Mouse (Mus musculus): ENCODE measurements around the gene Gm26938.

The Gm26938 gene

DNA sequence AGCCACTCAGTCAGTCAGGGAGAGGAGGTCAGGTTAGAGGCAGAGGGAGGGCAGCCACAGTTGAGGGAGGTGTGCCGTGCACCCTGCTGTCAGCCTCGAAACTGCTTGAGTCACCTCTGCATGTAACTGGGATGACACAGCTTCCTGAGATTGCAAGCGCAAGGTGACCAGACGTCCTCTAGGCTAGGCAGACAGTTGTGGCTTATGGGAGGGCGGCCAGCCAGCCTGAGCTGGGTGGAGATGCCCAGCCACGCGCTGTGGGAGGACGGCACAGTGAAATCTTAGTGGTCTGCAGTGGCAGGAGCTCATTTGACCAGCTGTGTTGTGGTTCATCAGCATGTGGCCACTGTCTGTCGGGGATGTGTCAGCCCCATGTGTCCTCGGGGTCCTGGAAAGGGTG, 31.3 kb downstream of the Gm26938 start:
- in situ Hi-C loops (cut with MseI, MboI), result no loop called here

DNA sequence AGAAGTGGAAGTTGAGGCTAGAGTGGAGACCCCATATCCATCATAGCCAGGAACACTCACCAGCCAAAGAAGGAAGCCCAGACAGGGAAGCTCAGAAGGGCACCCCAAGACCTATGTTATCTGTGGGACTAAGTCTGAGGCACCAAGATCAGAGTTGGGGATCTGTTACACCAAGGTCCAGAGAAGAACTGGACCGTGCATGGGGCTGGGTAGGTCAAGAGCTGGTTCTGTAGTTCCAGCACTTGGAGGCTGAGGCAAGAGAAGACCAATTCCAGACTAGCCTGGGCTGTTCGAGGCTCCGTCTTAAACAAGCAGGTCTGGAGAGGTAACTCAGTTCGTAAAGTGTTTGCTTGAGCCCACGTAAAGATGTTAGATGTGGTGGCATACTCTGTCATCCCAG, 32.1 kb downstream of the Gm26938 start:
- in situ Hi-C loops (cut with MseI, MboI), result no loop called here

DNA sequence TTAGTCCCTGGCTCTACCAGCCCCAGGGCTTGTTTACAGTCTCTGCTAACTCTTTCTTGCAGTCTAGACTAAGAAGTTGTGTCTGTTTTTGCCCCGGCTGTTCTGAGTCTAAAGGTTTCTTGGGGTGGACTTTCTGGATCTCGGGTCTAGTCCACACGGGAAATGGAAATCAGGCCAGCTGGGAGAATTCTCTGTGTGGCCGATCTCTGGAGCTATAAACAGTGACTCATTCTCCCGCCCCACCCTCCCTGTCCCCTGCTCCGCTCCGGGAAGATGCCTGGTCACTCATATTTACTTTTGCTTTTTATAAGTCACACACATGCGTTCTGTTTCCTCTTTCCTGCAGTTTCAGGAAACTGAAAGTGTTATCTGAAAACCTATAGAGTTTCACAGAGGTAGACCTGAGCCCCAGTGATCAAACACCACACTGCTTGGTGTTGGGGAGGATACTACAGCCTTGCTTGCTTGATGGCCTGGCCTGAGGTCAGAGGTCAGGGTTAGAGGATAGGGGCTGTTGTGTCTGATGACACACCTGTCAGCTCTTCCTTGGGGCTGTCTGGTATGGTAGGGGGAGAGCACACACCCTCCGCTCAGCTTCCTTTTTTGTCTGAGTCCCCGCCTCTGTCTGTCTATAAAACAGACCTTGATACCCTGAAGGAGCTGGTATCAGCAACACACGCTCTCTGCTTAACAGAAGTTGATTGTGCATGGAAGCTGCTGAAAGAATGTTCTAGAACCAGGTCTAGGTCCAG, 32.7 kb downstream of the Gm26938 start:
- in situ Hi-C loops (cut with MseI, MboI), result no loop called here

DNA sequence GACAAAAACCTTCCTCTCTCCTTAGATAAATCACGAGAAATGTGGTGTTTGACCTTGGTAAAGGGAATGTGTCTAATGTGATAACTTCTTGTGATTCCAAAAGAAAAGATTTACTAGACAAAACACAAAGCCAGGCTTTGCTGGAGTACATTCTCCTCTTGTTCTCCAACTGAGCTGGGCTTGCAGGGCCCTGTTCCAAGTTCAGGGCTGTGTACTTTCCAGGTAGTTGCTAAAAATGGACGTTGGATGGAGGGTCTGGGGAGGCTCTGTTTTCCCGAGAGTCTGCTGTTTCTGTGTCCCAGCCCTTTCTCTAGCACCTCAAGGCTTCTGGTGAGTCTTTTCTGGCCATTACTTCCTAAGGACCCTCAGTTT, 33.3 kb downstream of the Gm26938 start:
- in situ Hi-C loops (cut with MseI, MboI), result no loop called here

DNA sequence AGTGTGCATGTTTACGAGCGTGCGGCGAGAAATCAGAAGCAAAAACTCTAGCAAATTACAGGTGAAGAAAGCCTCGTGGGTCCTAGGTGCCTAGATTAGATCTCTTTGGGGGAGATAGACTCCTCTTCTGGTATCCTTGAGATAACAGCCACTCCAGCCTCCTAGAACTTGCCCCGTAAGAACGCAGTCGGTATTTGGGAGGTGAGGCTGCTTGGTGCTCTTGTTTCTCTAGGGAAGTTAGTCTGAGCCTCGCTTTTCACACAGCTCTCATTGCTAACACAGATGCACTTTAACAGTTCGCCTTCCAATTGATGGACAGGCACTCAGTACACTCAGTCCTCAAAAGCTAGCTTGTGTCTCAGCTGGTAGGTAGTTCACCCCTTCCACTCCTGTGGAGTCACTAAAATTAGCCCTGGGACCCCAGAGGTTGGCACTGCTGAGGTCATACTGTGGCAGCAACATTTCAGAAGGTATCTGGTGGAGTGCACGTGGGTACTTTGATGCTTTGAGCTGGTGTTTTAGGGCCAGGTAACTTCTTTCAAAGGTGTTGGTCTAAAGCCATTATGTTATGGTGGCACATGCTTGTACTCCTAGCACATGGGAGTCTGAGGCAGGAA, 33.9 kb downstream of the Gm26938 start:
- in situ Hi-C loops (cut with MseI, MboI), result no loop called here

DNA sequence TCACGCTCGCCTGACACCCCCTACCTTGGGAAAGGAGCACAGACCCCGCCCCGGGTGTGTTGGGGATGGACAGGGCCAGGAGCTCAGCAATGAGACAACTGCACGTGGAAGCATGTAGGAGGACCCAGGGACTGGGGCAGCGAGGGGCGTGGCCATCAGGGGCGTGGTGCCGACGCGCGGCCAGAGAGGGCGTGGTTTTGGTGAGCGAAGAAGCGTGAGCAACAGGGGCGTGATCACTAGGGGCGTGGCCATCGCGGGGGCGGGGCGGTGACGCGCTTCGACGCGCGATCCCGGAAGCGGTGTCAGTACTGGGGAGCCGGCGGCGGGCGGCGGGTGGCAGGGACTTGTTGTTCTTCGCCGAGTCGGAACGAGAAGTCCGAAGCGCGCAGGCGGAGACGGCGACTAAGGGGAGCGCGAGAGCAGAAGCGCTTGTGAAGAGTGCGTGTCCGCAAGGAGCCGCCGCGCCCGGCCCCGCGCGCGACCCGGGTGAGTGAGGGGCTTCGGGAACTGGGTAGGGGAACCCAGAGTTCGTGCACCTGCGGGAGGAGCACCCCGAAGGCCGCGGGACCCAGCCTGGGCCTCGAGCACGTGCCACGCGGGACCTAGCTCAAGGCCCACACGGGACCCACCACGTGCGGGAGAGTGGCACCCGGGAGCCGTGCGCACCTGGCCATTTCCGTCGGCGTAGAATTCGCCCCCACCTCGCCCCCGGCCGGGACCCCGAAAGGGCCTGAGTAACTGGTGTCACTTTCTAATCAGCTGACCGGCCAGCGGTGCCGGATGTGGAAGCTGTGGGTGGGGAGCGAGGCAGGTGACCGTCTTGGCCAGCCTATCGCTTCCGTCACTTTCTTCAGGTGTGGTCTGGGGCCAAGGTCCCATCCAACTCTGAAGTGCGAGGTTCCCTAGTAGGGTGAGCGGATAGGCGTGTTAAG, 34.7 kb downstream of the Gm26938 start, which contains the start of gene Mafk:
Gene Mafk (plus strand): TSS at position 287 of the 932 bp plus-strand sequence.
- in situ Hi-C loops (cut with MseI, MboI), result no loop called here

DNA sequence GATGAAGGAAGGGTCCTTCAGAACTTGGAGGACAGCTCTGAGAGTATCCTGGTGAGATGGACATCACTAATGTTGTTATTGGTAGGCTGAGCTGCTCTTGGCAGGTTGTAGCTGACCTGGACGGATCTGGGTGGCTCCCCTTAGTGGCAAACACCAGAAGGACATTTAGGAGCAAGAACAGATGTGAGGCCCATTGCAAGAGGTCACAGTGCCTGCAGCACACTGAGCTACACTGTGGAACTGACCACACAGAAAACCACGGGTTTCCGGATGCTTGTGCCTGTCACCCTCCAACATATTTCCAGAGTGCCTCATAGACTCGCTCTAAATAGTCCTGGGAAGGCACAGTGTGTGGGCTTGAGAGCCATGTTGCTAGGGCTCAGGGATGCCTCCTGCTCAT, 36.7 kb downstream of the Gm26938 start:
- in situ Hi-C loops (cut with MseI, MboI), result no loop called here

DNA sequence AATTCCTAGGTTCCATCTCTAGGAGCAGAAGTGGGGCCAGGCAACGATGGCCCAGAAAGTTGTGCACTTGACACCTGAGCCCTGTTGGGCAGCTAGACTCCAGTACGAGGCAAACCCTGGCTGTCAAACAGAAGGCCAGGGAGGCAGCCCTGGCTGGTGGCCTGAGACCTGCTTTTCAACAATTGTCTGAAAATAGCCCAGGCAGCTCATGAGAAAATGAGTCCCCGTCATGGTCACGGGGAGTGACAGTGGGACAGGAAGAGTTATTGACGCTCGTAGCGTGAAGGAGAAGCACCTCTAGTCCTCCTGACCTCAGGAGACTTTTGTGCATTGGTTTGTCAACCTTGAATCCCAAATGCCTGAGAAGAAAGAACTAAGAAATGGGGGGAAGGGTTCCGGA, 44.8 kb downstream of the Gm26938 start:
- in situ Hi-C loops (cut with MseI, MboI), result no loop called here

DNA sequence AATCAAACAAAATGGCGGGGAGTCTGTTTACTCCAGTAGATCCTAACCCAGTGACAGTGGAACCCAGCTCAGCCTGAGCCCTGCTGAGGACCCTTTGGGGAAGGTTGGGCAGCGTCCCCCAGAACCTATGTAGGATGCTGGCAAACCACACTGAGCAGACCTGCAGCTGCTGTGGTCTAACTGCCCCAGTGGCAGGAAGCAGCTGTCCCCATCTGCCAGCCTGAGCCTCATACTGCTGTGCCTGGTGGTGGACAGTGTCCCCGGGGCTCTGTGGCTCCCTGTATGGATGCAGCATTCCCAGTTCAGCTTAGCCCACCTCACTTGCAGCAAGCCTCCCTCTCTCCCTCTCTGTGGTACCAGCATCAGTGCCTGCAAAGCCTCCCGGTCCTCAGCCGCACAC, 49.2 kb downstream of the Gm26938 start:
- in situ Hi-C loops (cut with MseI, MboI), result no loop called here

DNA sequence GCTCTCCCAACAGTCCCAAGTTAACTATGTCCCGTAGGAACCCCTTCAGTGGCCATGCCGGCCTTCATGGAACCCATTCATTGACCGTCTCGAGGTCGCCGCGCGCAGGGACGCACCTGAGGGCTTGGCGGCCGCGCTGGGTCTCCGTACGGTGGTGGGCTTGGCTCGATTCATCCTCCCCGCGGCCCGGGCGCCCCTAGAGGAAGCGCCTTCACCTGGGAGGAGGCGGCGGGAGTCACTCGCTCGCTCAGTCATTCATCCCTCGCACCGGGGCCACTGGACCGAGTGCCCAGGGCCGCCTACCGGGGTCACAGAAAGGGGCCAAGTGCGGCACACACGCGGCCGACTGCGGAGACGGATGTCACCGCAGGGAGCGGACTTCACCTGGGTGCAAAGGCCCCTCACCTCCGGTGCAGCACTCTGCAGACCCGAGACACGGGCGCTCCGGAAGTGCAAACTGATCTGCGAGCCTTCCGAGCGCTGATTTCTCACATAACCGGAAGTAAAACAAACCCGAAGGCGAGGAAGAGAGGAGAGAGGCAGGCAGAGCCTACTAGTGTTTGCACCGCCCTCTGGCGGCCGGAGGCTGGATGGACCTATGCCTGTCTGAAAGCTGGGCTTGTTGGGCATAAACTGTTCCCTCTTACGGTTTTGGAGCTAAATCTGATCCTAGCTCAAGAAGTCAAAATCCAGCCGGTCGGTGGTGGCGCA, 50.8 kb downstream of the Gm26938 start, which contains the start of gene Ints1:
Gene Ints1 (minus strand): TSS at position 459 of the 711 bp plus-strand sequence.
- in situ Hi-C loops (cut with MseI, MboI), result no loop called here

DNA sequence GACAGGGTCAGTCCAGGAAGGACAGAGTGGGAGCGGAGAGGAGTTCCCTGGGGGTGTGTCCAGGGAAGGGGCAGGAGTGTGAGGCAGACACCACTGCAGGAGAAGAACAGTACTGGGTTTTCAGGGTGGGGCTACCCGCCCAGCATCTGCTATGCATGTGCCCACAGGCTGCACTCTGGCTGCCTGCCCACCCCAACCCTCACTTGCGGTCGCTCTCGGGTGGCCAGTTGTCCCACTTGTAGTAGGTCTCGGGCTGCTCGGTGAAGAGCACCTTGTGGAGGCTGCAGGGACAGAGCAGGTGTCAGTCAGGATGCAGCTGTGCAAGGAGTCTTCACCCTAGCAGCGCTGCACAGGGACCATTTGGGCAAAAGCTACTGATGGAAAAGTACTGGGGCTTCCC, 58.0 kb downstream of the Gm26938 start:
- in situ Hi-C loops (cut with MseI, MboI), result no loop called here

DNA sequence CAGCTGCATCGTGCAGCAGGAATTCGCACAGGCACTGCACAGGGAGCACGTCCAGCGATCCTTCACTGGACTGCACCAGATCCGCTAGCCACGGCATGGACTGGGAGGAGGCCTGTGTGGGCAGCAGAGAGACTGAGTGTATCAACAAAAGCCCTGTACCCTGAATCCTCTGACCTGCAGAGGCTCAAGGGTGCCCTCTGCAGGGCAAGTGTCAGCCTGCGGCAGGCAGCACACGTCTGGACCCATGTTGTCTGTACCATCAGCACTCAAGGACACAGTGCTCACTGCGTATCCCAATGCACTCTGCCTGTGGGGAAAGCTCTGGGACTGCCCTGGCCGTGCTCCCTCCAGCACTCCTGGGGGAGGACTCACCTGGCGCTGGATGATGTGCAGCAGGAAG, 61.9 kb downstream of the Gm26938 start:
- in situ Hi-C loops (cut with MseI, MboI), result no loop called here

DNA sequence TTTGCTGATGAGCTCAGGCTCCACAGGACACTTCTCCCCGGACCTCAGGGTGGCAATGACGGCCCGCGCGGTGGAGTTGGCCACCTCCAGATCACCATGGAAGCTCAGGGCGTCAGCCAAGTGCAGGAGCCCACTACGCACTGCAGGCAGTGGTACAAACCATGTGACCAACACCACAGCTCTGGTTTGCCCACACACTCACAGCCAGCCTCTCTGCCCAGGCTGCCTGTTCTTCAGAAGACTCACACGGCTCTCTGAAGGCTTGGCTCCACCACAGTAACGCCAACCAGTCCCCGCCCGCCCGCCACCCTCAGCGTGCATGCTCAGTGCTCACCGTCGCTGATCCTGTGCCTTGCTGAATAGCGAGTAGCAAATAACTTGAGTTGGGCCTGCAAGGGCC, 68.1 kb downstream of the Gm26938 start:
- in situ Hi-C loops (cut with MseI, MboI), result no loop called here

Data from mouse trophoblast stem cell (cell line).